Mouse (Mus musculus) induced T-regulatory cell, adult 2 months (primary cell): Measurements from ENCODE around the gene Frmpd2.

Source experiments
- DNase-seq: peaks from one replicate; pipeline ENCODE4 v3.0.0-alpha.2; 2012; ENCODE audit warnings: low read depth

Gene Frmpd2

GRCm38 (mm10) chr14:33508660-33509059, 37.2 kb downstream of the Frmpd2 start:
- DNase-seq, result no peak

GRCm38 (mm10) chr14:33513877-33514276, 42.4 kb downstream of the Frmpd2 start:
- DNase-seq, result no peak

GRCm38 (mm10) chr14:33514756-33515285, 43.3 kb downstream of the Frmpd2 start:
- no peak for DNase-seq

- no peak for DNase-seq
These were observed 50.0 kb downstream of the Frmpd2 start for GRCm38 (mm10) chr14:33521538-33521937.

GRCm38 (mm10) chr14:33525272-33525983, 53.9 kb downstream of the Frmpd2 start:
- DNase-seq, result no peak

GRCm38 (mm10) chr14:33526621-33527020, 55.1 kb downstream of the Frmpd2 start:
- DNase-seq, result no peak

GRCm38 (mm10) chr14:33527938-33528337, 56.4 kb downstream of the Frmpd2 start:
- DNase-seq, result no peak

- DNase-seq, result no peak
These were observed 59.9 kb downstream of the Frmpd2 start for GRCm38 (mm10) chr14:33531331-33531912.

GRCm38 (mm10) chr14:33532792-33533191, 61.3 kb downstream of the Frmpd2 start:
- no peak for DNase-seq

- no peak for DNase-seq
These were observed 62.0 kb downstream of the Frmpd2 start for GRCm38 (mm10) chr14:33533516-33533915.

- DNase-seq, result no peak
These were observed 63.8 kb downstream of the Frmpd2 start for GRCm38 (mm10) chr14:33535317-33535716.

- DNase-seq, result no peak
These were observed 68.2 kb downstream of the Frmpd2 start for GRCm38 (mm10) chr14:33539559-33540167.

GRCm38 (mm10) chr14:33545565-33546143, 74.2 kb downstream of the Frmpd2 start:
- no peak for DNase-seq

GRCm38 (mm10) chr14:33548650-33549049, 77.2 kb downstream of the Frmpd2 start:
- DNase-seq, result no peak

- no peak for DNase-seq
These were observed 78.4 kb downstream of the Frmpd2 start for GRCm38 (mm10) chr14:33549856-33550255.

- no peak for DNase-seq
These were observed 99.2 kb downstream of the Frmpd2 start for GRCm38 (mm10) chr14:33570737-33571136.

- DNase-seq, result no peak
These were observed 102.1 kb downstream of the Frmpd2 start for GRCm38 (mm10) chr14:33573643-33574042.

- DNase-seq, result peak; percentile 0
These were observed 108.4 kb downstream of the Frmpd2 start for GRCm38 (mm10) chr14:33579771-33580484.

- no peak for DNase-seq
These were observed 117.5 kb downstream of the Frmpd2 start, which contains the start of gene Ptpn20 for GRCm38 (mm10) chr14:33588951-33589350. Gene Ptpn20 (plus strand): TSS chr14:33589207.

- DNase-seq, result no peak
These were observed 127.1 kb downstream of the Frmpd2 start for GRCm38 (mm10) chr14:33598376-33599130.

- no peak for DNase-seq
These were observed 135.9 kb downstream of the Frmpd2 start for GRCm38 (mm10) chr14:33607431-33607830.
